Mouse (Mus musculus) macrophage (primary cell): ENCODE results near the gene Dpp9. TPM values are rescaled to one million over a fixed set of nuclear protein-coding genes. Genes with fewer than 3 reads are reported as not detected.

Source experiments
- H3K27ac ChIP-seq: fragments of 350-480 bp; formaldehyde crosslinking; 2 replicates; pipeline ENCODE4 v1.9.0; 2021
- H3K36me3 ChIP-seq: fragments of 350-480 bp; formaldehyde crosslinking; 2 replicates; pipeline ENCODE4 v1.9.0; 2021; ENCODE audit errors: inconsistent target
- H3K4me3 ChIP-seq: fragments of 350-480 bp; formaldehyde crosslinking; 2 replicates; pipeline ENCODE4 v1.9.0; 2021; ENCODE audit errors: inconsistent target
- H3K79me2 ChIP-seq: fragments of 350-480 bp; formaldehyde crosslinking; 2 replicates; pipeline ENCODE4 v1.9.0; 2021; ENCODE audit errors: inconsistent target
- WGBS: methylation state at CpG from one replicate; pipeline ENCODE4 v1.1.7; 2026; ENCODE audit warnings: inconsistent platforms; ENCODE audit not compliant: missing documents; 5-methylcytosine and 5-hydroxymethylcytosine counted together
- polyA plus RNA-seq: library from polyadenylated mRNA; stranded (reverse); fragments of 250-400 nt; gene quantifications from 3 replicates; pipeline ENCODE4 v1.2.4, GENCODE M21; 2018; ENCODE audit warnings: inconsistent platforms

Dpp9 gene
- polyA plus RNA-seq, 1 experiment from 2014 or later = 19.4 TPM

DNA sequence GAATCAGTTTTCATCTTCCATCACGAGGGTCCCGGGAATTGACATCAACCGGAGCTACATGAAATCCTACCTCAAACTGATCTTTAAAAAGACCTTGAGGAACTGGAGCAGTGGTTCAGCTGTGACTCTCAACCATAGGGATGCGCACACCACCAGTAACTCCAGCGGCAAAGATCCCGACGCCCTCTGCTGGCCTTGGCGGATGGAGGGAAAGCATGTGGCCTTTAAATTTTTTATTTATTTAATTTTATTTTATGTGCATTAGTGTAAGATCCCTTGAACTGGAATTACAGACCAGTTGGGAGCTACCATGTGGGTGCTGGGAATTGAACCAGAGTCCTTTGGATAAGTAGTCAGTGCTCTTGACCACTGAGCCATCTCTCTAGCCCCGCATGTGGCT is 36.7 kb upstream of the Dpp9 start:
- Histone ChIP-seq H3K79me2 (peaks cover 33% of the 10 kb centered on the region), H3K27ac (peak overlapping the region; percentile 78), H3K4me3 (peak overlapping the region; percentile 52; the same call in 1 of the 2 replicates), H3K36me3 (peaks cover 16% of the 10 kb centered on the region)
- WGBS = 22% methylated on average over 9 of the region's 9 CpGs

DNA sequence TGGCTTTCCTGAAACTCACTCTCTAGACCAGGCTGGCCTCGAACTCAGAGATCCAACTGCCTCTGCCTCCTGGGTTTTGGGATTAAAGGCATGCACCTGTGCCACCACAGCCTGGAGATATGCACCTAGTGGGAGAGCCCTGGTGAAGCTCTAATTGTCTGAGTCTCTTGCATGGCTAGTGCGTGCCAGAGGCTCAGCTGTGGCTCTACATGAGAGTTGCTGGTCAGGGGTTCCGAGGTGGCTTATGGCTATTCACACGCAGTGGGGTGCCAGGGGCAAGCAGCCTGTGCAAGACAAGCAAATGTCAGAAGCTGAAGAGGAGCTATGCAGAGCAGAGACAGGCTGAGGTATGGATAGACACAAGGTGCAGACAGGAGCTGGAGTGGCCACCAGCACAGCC is 36.0 kb upstream of the Dpp9 start:
- 94% methylated on average over 4 of the region's 4 CpGs for WGBS
- H3K27ac ChIP-seq = no peak overlapping the region
- no peak overlapping the region for H3K4me3 ChIP-seq
- H3K36me3 ChIP-seq = peaks cover 8% of the 10 kb centered on the region
- H3K79me2 ChIP-seq = peaks cover 25% of the 10 kb centered on the region

DNA sequence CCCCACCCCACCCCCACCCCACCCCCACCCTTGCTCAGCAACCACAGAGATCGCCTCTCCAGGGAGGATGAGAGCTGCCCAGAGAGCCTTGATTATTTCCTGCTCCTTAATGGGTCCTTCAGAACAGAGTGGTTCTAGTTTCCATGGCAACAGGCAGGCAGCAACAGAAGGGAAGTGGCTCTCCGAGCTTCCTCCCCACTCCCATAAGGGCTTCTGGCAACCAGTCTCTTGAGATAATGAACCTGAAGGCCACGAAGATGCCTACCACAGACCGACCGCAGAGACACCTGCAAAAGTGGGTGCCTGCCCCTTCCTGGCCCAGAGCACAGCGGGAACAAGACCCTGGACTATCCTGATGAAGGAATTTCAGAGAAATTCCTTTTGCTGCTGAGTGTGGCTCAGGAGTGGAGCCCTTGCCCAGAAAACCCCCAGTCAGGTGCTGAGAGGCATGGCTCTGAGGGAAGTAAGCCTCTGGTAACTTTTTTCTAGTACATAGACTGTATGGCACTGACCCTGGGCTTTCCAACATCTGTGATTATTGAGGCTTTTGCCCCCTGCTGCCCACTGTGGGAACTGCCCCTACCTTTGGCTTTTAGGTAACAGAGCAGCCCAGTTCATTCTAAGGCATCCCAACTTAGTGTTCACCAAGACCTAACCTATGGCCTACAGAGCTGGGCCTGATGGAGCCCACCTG is 32.6 kb upstream of the Dpp9 start:
- Histone ChIP-seq H3K36me3 (no peaks in the 10 kb centered on the region), H3K79me2 (no peaks in the 10 kb centered on the region), H3K4me3 (no peak overlapping the region), H3K27ac (no peak overlapping the region)
- 7% methylated on average over 6 of the region's 6 CpGs for WGBS

DNA sequence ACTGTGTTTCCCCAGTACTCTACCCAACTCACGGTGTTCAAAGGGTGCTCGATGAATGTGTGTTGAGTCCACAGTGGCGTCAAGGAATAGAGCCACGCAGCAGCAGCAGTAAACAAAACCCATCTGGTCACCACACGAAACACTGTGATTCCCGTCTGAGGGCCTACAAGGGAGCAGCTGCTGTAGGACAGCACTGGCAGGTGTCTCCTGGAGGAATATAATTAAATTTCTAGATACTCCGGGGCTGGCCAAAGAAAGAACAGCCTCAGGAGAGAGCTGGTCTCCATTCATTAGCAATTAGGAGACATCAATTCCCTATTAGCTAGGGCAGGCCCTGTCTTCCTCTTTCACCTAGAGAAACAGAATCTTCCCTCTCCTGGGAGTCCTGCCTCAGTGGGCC is 26.9 kb upstream of the Dpp9 start:
- Histone ChIP-seq H3K36me3 (no peaks in the 10 kb centered on the region), H3K27ac (no peak overlapping the region), H3K4me3 (no peak overlapping the region), H3K79me2 (no peaks in the 10 kb centered on the region)
- WGBS = 80% methylated on average over 7 of the region's 7 CpGs

DNA sequence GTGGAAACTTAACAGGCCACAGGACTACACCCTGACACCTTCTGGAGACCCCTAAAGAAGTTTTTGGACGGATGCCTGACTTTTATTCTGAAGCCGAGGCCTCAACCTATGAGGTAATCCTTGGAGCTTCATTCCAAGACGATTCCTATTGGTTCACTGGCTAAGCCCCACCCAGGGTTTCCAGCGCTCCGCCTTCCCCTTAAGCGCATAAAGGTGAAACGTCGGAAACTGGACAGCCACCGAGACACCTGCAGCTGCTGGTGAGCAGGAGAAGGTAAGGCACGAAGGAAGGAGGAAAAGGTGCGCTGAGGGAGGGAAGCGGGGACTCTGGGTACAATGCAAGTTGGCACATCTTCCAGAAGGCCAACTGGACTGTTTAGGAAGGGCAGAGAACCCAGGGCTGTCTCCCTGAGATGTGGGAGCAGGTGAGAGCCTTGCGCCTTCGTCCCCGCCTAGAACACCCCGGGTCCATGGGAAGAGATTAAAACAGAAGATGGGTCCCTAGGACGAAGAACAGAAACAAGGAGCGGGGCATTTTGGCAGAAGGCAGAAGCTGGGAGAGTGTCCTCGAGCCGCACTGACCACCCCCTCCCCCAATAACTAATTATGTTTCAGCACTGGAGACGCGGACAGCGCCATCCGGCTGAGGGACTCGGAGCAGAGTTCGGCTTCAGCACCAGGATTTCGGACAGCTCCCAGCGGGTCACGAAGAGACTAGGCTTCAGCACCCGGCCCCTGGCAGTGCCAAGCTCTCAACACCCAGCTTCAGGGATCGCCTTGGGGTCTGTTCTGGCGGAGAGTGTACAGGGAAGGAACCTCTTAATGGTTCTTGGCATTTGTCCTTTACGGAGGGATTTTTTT is 23.1 kb upstream of the Dpp9 start:
- 7% methylated on average over 33 of the region's 33 CpGs for WGBS
- H3K27ac ChIP-seq = no peak overlapping the region
- H3K79me2 ChIP-seq = no peaks in the 10 kb centered on the region
- H3K36me3 ChIP-seq = no peaks in the 10 kb centered on the region
- H3K4me3 ChIP-seq = no peak overlapping the region

GRCm38 (mm10) chr17:56233818-56234469 is 15.2 kb upstream of the Dpp9 start:
- Histone ChIP-seq H3K79me2 (no peaks in the 10 kb centered on the region), H3K27ac (no peak overlapping the region), H3K4me3 (no peak overlapping the region), H3K36me3 (no peaks in the 10 kb centered on the region)
- 9% methylated on average over 14 of the region's 14 CpGs for WGBS

GRCm38 (mm10) chr17:56233389-56233788 is 14.7 kb upstream of the Dpp9 start:
- no peaks in the 10 kb centered on the region for H3K79me2 ChIP-seq
- H3K27ac ChIP-seq = no peak overlapping the region
- H3K36me3 ChIP-seq = no peaks in the 10 kb centered on the region
- no peak overlapping the region for H3K4me3 ChIP-seq
- WGBS = 65% methylated on average over 7 of the region's 8 CpGs

- Histone ChIP-seq H3K4me3 (no peak overlapping the region), H3K79me2 (no peaks in the 10 kb centered on the region), H3K27ac (no peak overlapping the region), H3K36me3 (no peaks in the 10 kb centered on the region)
- WGBS = 74% methylated on average over 10 of the region's 10 CpGs
Measured at GRCm38 (mm10) chr17:56229943-56230342, 11.2 kb upstream of the Dpp9 start.

DNA sequence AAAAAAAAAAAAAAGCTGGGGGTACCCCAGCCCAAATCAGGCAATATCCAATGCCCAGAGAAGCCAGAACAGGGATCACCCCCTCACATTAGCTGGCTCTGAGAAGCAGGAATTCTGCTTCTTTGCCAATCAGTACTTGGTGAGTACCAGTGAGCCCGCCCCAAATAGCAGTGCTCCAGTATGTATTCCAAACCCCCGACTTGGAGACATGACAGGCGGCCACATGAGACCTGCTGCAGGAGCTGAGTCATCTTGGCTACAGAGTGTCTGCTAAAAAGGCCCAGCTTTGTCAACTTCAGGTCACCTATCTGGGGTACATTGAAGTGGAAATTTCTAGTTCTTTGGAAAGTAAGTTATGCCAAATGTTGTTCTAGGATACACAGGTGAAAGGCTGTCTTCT is 7.9 kb upstream of the Dpp9 start:
- Histone ChIP-seq H3K79me2 (no peaks in the 10 kb centered on the region), H3K36me3 (no peaks in the 10 kb centered on the region), H3K27ac (no peak overlapping the region), H3K4me3 (no peak overlapping the region)
- WGBS = 81% methylated on average over 3 of the region's 3 CpGs

DNA sequence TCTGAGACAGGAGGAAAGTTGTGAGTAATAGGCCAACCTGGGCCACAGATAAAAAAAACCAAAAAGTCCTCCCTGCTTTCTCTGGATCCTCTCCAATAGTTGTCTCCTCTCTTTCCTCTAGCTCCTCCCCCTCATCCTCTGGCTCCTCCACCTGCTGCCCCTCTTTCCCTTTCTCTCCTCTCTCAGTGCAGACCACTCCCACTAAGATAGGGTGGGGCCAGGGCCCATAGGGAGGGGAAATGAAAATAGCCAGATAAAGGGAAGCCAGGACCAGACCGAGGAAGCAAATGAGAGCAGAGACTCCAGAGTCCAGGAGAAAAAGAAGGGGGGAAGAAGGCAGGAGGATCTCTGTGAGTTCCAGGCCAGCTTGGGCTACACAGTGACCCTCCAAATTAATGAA is 6.2 kb upstream of the Dpp9 start:
- 7% methylated on average over 1 of the region's 1 CpGs for WGBS
- Histone ChIP-seq H3K27ac (no peak overlapping the region), H3K79me2 (no peaks in the 10 kb centered on the region), H3K36me3 (no peaks in the 10 kb centered on the region), H3K4me3 (no peak overlapping the region)

- Histone ChIP-seq H3K79me2 (peaks cover 35% of the 10 kb centered on the region), H3K27ac (peak overlapping the region; percentile 86), H3K36me3 (no peaks in the 10 kb centered on the region), H3K4me3 (peak overlapping the region; percentile 65; the same call in 1 of the 2 replicates)
- WGBS = 0% methylated on average over 3 of the region's 3 CpGs
Measured at GRCm38 (mm10) chr17:56219805-56220204, 1.1 kb upstream of the Dpp9 start.

GRCm38 (mm10) chr17:56219251-56219650 is 546 bp upstream of the Dpp9 start:
- Histone ChIP-seq H3K27ac (peak overlapping the region; percentile 86), H3K79me2 (peaks cover 40% of the 10 kb centered on the region), H3K4me3 (peak overlapping the region; percentile 65), H3K36me3 (no peaks in the 10 kb centered on the region)
- 44% methylated on average over 12 of the region's 12 CpGs for WGBS

GRCm38 (mm10) chr17:56217670-56218069 is 1.0 kb downstream of the Dpp9 start:
- Histone ChIP-seq H3K36me3 (no peaks in the 10 kb centered on the region), H3K27ac (peak overlapping the region; percentile 47; the same call in 1 of the 2 replicates), H3K79me2 (peaks cover 48% of the 10 kb centered on the region), H3K4me3 (peak overlapping the region; percentile 78)
- 92% methylated on average over 13 of the region's 13 CpGs for WGBS

GRCm38 (mm10) chr17:56214229-56214628 is 4.5 kb downstream of the Dpp9 start:
- Histone ChIP-seq H3K36me3 (peaks cover 21% of the 10 kb centered on the region; the same call in 1 of the 2 replicates), H3K79me2 (peaks cover 59% of the 10 kb centered on the region), H3K4me3 (no peak overlapping the region), H3K27ac (no peak overlapping the region)
- 95% methylated on average over 1 of the region's 1 CpGs for WGBS

DNA sequence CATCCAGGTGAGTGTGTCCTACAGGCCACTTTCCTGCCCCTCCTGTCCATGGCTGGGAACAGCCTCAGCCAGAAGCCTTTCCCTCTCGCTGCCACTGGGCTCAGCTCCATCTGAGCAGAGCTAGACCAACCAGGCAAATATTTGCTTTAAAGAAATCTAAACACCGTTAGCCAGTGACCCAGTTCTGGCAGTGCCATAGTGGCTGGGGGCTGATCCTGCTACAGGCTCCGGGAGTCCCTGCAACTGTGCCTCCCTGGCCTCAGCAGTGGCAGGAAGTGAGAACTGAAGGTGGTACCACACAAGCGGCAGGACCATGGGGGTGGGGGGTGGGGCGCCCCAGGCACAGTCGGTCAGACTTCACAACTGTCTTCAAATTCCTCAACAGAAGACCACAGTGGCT is 6.0 kb downstream of the Dpp9 start:
- Histone ChIP-seq H3K4me3 (no peak overlapping the region), H3K36me3 (peaks cover 36% of the 10 kb centered on the region), H3K79me2 (peaks cover 55% of the 10 kb centered on the region), H3K27ac (no peak overlapping the region)
- WGBS = 15% methylated on average over 5 of the region's 6 CpGs
